Mouse (Mus musculus) embryonic facial prominence, embryonic 12.5 days (tissue): ENCODE results near the gene Lrrc49. TPM values are rescaled to one million over a fixed set of nuclear protein-coding genes. Genes with fewer than 3 reads are reported as not detected.

ENCODE experiments used
- ATAC-seq: fragments of 200-750 bp; cut with Nextera tagmentation; 2 replicates; pipeline ENCODE4 v1.8.0; 2017; ENCODE audit not compliant: insufficient number of reproducible peaks, insufficient read depth, low FRiP score, low TSS enrichment
- H3K27ac ChIP-seq: fragments of 300-500 bp; sonication (generic); 2 replicates; pipeline ENCODE4 v1.5.1; 2016; ENCODE audit warnings: mild to moderate bottlenecking
- H3K27me3 ChIP-seq: fragments of 300-500 bp; sonication (generic); 2 replicates; pipeline ENCODE4 v1.6.1; 2016; ENCODE audit warnings: mild to moderate bottlenecking, moderate library complexity
- H3K36me3 ChIP-seq: fragments of 300-500 bp; sonication (generic); 2 replicates; pipeline ENCODE4 v1.6.1; 2016; ENCODE audit warnings: mild to moderate bottlenecking
- H3K4me1 ChIP-seq: fragments of 300-500 bp; sonication (generic); 2 replicates; pipeline ENCODE4 v1.6.1; 2016
- H3K4me2 ChIP-seq: fragments of 300-500 bp; sonication (generic); replicated peaks from 2 replicates; pipeline ENCODE4 v1.6.1; 2016; ENCODE audit warnings: mild to moderate bottlenecking, moderate library complexity
- H3K4me3 ChIP-seq: fragments of 300-500 bp; sonication (generic); 2 replicates; pipeline ENCODE4 v1.5.1; 2016; ENCODE audit warnings: mild to moderate bottlenecking
- H3K9ac ChIP-seq: fragments of 300-500 bp; sonication (generic); 2 replicates; pipeline ENCODE4 v1.6.1; 2016; ENCODE audit warnings: mild to moderate bottlenecking, moderate library complexity
- H3K9me3 ChIP-seq: fragments of 300-500 bp; sonication (generic); 2 replicates; pipeline ENCODE4 v1.6.1; 2016; ENCODE audit warnings: mild to moderate bottlenecking, moderate library complexity
- WGBS: fragments of 180-500 bp; shearing (Covaris S2); methylation state at CpG from one replicate; pipeline ENCODE4 v1.1.7; 2016; 5-methylcytosine and 5-hydroxymethylcytosine counted together
- polyA plus RNA-seq: library from polyadenylated mRNA; unstranded; fragments of >200 nt; fragmentation: Nextera tagmentation; extraction: Ambion mirVana; gene quantifications from 2 replicates; pipeline ENCODE4 v1.2.1, GENCODE M21; 2016

Lrrc49 gene
- polyA plus RNA-seq, 1 experiment from 2014 or later, result 29.3 TPM

DNA sequence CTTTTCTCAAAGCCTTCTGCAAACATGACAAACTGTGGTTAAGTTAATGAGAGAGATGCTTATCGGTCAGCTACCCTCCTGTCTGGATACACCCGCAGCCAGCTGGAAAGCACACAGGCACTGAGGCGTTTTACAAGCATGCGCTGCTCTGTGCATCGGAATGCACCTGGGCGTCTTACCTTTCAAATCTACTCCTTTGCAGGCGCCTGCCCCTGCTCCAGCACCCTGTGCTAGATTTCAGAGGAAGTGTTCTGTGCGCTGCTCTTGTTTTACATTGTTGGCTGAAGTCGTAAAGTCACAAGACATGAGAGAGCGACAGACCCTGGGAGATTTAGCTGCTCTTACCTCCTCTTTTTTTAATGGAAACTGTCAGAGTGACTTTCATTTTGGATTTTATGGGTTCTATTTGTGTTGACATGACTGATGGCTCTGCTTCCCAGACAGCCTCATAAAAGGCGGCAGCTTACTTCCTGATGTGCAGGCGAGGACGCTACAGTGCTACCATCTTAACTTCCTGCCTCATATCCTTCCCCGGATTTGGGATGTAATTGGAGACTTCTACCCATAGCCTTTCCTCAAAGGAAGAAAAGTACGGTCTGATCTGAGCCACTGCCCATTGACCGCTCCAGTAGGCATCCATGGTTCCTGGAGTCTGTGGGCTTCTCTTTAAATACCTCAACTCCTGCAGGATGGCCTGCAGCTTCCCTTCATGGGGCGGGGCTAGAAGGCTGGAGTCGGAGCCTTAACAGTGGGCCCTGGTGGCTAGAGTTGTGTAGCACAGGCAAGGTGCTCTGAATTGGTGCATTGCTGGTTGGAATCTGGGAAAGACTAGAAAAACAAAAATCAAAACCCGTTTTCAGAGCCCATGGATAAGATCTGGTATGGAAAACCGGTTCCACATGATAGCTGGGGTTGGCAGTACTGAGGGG lies 125.3 kb downstream of the Lrrc49 start:
- Histone ChIP-seq H3K4me2 (no peak overlapping the region; the same call in 1 of the 2 replicates), H3K9ac (no peak overlapping the region), H3K4me3 (no peak overlapping the region), H3K9me3 (no peaks in the 10 kb centered on the region), H3K36me3 (no peaks in the 10 kb centered on the region), H3K27me3 (no peaks in the 10 kb centered on the region), H3K4me1 (peaks cover 14% of the 10 kb centered on the region; the same call in 1 of the 2 replicates), H3K27ac (0 out of 2 replicates have a peak overlapping the region, but pooled peaks have one; percentile 42)
- no peak for ATAC-seq
- WGBS, result 62% methylated on average over 20 of the region's 20 CpGs

DNA sequence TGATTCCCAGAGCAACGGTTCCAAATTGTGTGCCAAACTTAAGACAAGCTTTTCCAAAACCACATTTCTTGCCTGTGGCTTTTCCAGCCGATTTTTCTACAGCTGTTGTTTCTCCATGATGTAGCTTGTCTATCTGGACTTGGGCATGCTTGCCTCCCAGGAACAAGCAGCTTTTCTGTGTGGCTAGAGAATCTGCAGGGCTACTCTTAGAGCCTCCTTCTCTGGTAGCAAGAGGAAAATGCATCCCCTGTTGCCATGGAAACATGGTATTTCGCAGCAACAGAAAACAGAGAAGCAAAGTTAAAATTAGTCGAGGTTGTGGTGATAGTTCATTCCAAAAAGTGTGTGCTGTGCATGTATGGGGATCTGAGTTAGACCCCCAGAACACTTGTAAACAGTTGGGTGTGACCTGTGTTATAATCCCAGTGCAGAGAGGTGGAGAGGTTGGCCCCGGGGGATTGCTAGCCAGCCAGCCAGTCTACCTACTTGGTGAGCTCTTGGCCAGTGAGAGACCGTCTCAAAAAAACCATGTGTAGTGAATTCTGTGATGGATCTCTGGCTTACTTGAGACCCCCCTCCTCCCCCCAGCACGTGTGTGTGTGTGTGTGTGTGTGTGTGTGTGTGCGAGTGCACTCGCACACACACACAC lies 126.2 kb downstream of the Lrrc49 start:
- H3K27me3 ChIP-seq, result no peaks in the 10 kb centered on the region
- peaks cover 14% of the 10 kb centered on the region; the same call in 1 of the 2 replicates for H3K4me1 ChIP-seq
- WGBS, result 70% methylated on average over 9 of the region's 9 CpGs
- H3K27ac ChIP-seq, result no peak overlapping the region
- no peak for ATAC-seq
- H3K4me3 ChIP-seq, result no peak overlapping the region
- H3K9me3 ChIP-seq, result no peaks in the 10 kb centered on the region
- H3K4me2 ChIP-seq, result no peak overlapping the region
- H3K36me3 ChIP-seq, result no peaks in the 10 kb centered on the region
- no peak overlapping the region for H3K9ac ChIP-seq

DNA sequence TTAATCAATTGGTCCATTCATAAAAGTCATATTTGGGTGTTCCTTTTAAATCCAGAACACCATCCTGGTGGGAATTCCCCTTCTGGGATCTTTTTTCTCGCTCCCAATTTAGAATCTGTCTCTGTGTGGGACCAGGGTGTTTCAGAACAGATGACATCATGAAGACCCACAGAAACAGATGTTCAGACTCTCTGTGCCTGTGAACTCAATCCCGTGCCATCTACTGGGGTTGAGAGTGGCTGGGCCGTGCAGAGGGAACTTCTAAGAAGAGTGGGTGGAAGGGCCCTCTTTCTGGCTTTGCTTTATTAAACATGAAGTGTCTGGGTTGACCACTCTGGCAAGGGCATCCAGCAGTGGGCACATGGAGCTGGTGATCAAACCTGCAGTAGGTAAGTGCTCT lies 129.5 kb downstream of the Lrrc49 start:
- Histone ChIP-seq H3K9me3 (no peaks in the 10 kb centered on the region), H3K4me1 (peaks cover 14% of the 10 kb centered on the region; the same call in 1 of the 2 replicates), H3K27ac (no peak overlapping the region), H3K27me3 (no peaks in the 10 kb centered on the region), H3K4me3 (no peak overlapping the region), H3K9ac (no peak overlapping the region), H3K36me3 (no peaks in the 10 kb centered on the region), H3K4me2 (no peak overlapping the region)
- no peak for ATAC-seq
- 71% methylated on average over 3 of the region's 3 CpGs for WGBS

DNA sequence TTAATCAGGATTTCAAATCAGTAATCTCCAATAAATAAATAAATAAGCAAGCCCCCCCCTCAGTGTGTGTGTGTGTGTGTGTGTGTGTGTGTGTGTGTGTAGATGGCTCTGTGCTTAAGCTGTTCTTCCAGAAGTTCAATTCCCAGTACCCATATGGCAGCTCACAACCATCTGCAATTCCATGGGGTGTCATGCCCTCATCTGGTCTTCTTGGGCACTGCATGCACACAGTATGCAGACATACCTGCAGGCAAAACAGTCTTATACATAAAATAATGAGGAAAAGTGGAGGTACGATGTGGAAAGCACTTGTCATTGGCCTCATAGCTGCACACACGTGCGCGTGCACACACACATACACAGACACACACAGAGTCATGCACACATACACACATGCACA lies 136.7 kb downstream of the Lrrc49 start:
- Histone ChIP-seq H3K9me3 (no peaks in the 10 kb centered on the region), H3K36me3 (no peaks in the 10 kb centered on the region), H3K4me3 (no peak overlapping the region), H3K9ac (no peak overlapping the region), H3K4me1 (no peaks in the 10 kb centered on the region), H3K27me3 (no peaks in the 10 kb centered on the region), H3K4me2 (no peak overlapping the region), H3K27ac (no peak overlapping the region)
- WGBS, result 98% methylated on average over 4 of the region's 4 CpGs
- no peak for ATAC-seq

DNA sequence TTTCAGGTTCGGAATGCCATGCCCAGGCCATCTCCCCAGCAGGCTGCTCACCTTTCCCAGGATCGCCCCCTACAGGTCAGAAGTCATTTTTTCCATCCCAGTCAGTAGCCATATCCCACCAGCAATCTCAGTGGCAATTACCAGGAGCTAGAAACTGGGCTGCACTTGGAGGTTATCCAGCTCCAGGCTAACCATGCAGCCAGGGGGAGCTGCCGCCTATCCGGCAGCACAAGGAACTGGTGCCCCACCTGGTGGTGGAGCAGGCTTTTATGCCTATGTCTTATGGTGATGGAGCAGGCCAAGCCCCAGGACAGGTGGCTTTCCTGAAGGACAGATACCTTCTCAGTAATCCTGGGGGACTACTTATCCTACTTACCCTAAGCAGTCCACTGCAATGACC lies 139.8 kb downstream of the Lrrc49 start:
- ATAC-seq, result no peak
- Histone ChIP-seq H3K4me2 (no peak overlapping the region), H3K4me3 (no peak overlapping the region), H3K9me3 (no peaks in the 10 kb centered on the region), H3K27ac (no peak overlapping the region), H3K9ac (no peak overlapping the region), H3K27me3 (no peaks in the 10 kb centered on the region), H3K36me3 (no peaks in the 10 kb centered on the region), H3K4me1 (no peaks in the 10 kb centered on the region)
- 31% methylated on average over 4 of the region's 4 CpGs for WGBS

DNA sequence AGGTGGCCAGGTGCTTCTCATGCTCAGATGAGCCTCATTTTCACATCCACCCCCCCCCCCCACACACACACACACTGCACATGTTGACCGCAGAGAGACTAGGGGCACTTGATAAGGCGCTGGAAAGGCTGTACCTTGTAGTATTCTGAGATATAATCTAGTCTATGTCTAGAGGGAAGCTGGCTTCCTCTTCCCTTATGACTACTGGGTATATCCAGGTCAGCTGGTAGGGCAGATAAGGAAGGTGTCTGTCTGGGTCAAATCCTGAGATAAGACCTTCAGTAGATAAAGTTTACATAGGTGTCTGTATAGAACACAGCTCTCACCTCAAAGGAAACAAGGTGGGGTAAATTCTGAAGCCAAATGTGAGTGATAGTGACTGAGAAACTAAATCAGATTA lies 141.8 kb downstream of the Lrrc49 start:
- H3K9ac ChIP-seq, result no peak overlapping the region
- no peaks in the 10 kb centered on the region for H3K36me3 ChIP-seq
- H3K9me3 ChIP-seq, result no peaks in the 10 kb centered on the region
- H3K27ac ChIP-seq, result no peak overlapping the region
- H3K4me3 ChIP-seq, result no peak overlapping the region
- WGBS, result 89% methylated on average over 2 of the region's 2 CpGs
- no peaks in the 10 kb centered on the region for H3K27me3 ChIP-seq
- no peak for ATAC-seq
- no peaks in the 10 kb centered on the region for H3K4me1 ChIP-seq
- H3K4me2 ChIP-seq, result no peak overlapping the region

DNA sequence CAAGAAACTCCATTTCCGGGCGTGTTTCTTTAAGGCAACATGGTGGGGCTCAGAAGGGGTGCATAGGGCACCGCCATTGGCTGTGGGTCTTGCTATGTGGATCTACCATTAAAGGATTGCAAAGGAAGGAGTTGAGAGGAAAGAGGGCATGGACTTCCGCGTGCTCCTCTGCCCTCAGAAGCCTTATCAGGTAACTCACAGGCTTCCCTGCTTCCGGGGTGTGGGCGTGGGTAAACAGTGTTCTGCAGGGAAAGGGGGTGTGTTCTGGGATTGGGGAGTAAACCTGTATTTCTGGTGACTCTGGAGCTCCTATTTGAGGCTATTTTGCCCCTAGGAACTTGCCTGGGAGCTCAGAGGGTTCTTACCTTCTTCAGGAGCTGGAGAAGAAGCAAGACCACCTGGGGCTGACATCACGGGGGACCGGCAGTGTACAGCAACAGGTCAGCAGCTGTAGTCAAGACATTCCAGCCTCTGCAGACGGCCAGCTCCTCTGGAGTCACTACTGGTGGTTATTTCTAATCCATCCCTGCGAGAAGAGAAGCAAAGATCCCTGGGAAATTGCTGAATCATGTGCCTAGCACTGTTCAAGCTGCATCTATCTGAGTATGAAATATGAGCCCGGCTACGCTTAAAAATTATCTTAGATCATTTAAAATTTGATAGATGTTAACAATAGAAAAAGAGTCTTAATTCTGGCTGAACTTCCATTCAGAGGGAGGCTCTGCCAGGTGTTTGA lies 142.4 kb downstream of the Lrrc49 start:
- H3K4me2 ChIP-seq, result no peak overlapping the region
- H3K4me1 ChIP-seq, result no peaks in the 10 kb centered on the region
- no peaks in the 10 kb centered on the region for H3K9me3 ChIP-seq
- no peak overlapping the region for H3K9ac ChIP-seq
- H3K4me3 ChIP-seq, result no peak overlapping the region
- no peak for ATAC-seq
- H3K27me3 ChIP-seq, result no peaks in the 10 kb centered on the region
- 77% methylated on average over 13 of the region's 13 CpGs for WGBS
- H3K36me3 ChIP-seq, result no peaks in the 10 kb centered on the region
- H3K27ac ChIP-seq, result no peak overlapping the region

DNA sequence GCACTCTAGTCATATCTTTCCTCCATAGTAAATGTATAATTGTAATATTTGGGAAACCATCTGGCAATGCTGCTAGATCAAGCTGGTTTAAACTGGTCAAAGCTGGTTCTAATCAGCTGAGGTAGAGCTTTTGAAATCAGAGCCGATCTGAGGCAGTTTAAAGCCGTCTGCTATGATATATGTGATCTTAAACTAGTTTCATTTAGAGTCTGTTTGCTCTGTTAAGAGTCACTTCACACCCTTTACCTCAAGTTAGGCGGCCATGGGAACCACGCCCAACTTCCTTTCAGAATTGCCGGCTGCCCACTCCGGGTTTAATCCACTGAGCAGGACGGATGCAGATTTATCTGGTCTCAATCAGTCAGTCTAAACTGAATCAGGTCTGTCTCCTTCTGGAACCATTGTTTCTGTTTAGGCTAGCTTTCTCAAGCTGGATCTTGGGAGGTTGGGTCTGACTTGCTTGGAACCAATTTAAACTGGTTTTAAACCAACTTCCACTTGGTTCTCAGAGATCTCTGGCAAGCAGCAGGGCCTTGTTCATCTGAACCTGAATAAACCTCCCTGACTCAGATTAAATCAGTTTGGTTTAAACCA lies 144.4 kb downstream of the Lrrc49 start:
- Histone ChIP-seq H3K27ac (no peak overlapping the region), H3K9ac (no peak overlapping the region), H3K4me3 (no peak overlapping the region), H3K9me3 (no peaks in the 10 kb centered on the region), H3K27me3 (no peaks in the 10 kb centered on the region), H3K36me3 (no peaks in the 10 kb centered on the region), H3K4me1 (no peaks in the 10 kb centered on the region), H3K4me2 (no peak overlapping the region)
- no peak for ATAC-seq
- WGBS, result 53% methylated on average over 7 of the region's 7 CpGs

DNA sequence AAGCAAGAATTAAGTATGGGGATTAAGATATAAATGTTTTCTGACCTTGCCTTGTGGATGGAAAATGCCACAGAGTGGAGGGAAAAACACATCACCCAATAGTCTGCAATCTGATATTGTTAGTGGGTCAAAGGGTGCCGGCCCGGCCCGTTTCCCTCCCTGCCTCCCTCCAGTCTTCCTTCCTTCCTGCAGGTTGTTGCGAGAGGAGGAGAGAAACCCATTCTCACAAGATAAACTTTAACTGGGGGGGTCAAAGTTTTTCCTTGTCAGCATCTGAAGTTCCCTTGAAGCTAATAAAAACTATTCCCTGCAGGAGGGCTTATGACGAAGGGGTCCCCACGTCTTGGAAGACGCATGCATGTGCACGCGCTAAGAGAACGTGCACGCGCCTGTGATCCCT lies 157.6 kb downstream of the Lrrc49 start:
- H3K27me3 ChIP-seq, result 0 out of 2 replicates have a peak, but pooled peaks cover 3% of the 10 kb centered on the region
- no peaks in the 10 kb centered on the region for H3K9me3 ChIP-seq
- no peaks in the 10 kb centered on the region for H3K36me3 ChIP-seq
- WGBS, result 86% methylated on average over 11 of the region's 12 CpGs
- H3K4me3 ChIP-seq, result no peak overlapping the region
- H3K4me2 ChIP-seq, result no peak overlapping the region
- ATAC-seq, result no peak
- H3K27ac ChIP-seq, result no peak overlapping the region
- H3K4me1 ChIP-seq, result peaks cover 5% of the 10 kb centered on the region; the same call in 1 of the 2 replicates
- no peak overlapping the region for H3K9ac ChIP-seq

DNA sequence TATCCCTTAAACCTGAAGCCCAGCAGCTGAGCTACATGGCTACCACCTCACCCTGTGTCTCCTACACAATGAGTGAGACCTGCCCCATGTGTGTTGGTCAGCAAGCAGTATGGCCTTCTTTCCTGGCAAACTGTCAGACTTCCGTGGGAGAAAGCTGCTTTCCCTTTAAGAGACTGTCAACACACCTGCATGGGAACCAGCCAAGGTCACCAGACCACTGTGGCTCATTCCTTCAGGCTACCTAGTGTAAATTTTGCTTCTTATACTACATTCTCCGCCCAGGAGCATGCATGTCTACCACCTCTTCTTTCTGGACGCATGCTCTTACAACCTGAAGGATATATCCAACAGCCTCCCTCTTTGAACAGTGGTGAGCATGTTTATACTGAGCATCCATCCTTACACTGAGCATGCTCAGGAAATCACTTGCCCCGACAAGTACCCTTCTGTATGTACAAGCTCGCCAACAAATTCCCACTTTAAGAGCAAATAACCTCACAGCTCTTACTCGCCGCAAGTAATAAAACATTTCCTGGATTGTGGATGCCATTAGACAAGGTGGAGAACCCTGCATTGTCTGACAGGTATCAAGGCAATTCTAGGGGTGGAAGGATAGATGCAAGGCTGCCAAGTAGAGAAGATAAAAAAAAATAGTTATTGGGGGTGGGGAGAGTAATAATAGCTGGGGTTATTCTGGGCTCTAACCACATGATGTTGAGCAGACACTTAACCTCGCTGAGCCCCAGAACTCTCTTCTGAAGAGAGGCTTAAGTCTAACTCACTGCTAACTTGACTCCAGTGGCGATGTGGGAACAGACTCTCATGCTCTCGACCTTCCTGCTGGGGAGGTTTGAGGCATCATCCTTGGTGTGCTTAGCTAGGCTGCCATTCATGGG lies 158.4 kb downstream of the Lrrc49 start:
- WGBS, result 81% methylated on average over 10 of the region's 10 CpGs
- H3K4me1 ChIP-seq, result peaks cover 5% of the 10 kb centered on the region; the same call in 1 of the 2 replicates
- no peaks in the 10 kb centered on the region for H3K36me3 ChIP-seq
- H3K27me3 ChIP-seq, result 0 out of 2 replicates have a peak, but pooled peaks cover 3% of the 10 kb centered on the region
- no peak overlapping the region for H3K4me3 ChIP-seq
- H3K9ac ChIP-seq, result no peak overlapping the region
- H3K9me3 ChIP-seq, result no peaks in the 10 kb centered on the region
- H3K4me2 ChIP-seq, result no peak overlapping the region
- no peak for ATAC-seq
- H3K27ac ChIP-seq, result no peak overlapping the region
